Mouse (Mus musculus): Measurements from ENCODE around the gene Foxi3. TPM values are rescaled to one million over a fixed set of nuclear protein-coding genes. Genes with fewer than 3 reads are reported as not detected.

Gene Foxi3
- total RNA-seq, 1 experiment from 2014 or later, result not detected

- ATAC-seq (replicated peaks in 1 of 2; ENCODE audit: insufficient read depth in 1 of 2, low FRiP score in 2 of 2, low TSS enrichment in 1 of 2, low read depth in 1 of 2, poor library complexity in 2 of 2, severe bottlenecking in 2 of 2), result no peak
Measured at GRCm38 (mm10) chr6:70968291-70968690, 12.0 kb downstream of the Foxi3 start.

GRCm38 (mm10) chr6:70973066-70973465, 16.7 kb downstream of the Foxi3 start:
- no peak for ATAC-seq (replicated peaks in 1 of 2; ENCODE audit: insufficient read depth in 1 of 2, low FRiP score in 2 of 2, low TSS enrichment in 1 of 2, low read depth in 1 of 2, poor library complexity in 2 of 2, severe bottlenecking in 2 of 2)

DNA sequence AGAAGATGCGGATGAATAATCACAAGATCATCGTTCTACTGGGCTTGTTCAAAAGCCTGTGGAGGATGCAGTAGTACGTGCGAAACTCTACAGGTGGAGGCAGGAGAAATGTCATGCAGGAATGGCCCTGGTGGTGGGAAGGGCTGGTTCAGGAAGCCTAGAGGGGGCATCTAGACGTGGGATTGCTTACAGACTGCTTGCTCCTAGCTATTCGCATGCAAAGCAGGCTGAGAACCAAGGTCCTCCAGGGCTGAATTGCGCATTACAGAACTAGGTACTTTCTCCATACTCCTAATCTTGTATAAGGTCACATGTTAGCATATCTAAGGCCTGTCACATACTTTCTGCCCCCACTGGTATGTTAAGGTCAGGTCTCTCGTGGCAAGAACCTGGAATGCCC, 24.7 kb downstream of the Foxi3 start:
- no peak for ATAC-seq (replicated peaks in 1 of 2; ENCODE audit: insufficient read depth in 1 of 2, low FRiP score in 2 of 2, low TSS enrichment in 1 of 2, low read depth in 1 of 2, poor library complexity in 2 of 2, severe bottlenecking in 2 of 2)

DNA sequence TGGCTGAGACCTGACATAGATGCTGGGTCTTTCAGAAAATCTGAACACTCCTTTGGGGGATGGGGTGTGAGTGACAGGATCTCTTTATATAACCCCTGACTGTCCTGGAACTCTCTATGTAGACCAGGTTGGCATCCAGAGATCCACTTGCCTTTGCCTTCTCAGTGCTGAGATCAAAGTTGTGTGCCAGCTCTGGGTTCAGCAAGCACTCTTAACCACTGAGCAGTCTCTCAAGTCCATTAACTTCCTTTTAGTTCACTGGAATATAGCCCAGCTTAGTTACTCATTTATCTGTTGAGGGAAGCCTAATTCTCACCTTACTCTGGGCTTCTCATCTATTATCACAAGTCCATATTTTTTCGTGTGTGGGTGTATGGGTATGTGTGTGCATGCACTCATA, 26.1 kb downstream of the Foxi3 start:
- ATAC-seq (replicated peaks in 1 of 2; ENCODE audit: insufficient read depth in 1 of 2, low FRiP score in 2 of 2, low TSS enrichment in 1 of 2, low read depth in 1 of 2, poor library complexity in 2 of 2, severe bottlenecking in 2 of 2), result no peak

- ATAC-seq (replicated peaks in 1 of 2; ENCODE audit: insufficient read depth in 1 of 2, low FRiP score in 2 of 2, low TSS enrichment in 1 of 2, low read depth in 1 of 2, poor library complexity in 2 of 2, severe bottlenecking in 2 of 2), result no peak
Measured at GRCm38 (mm10) chr6:70986683-70987082, 30.4 kb downstream of the Foxi3 start.

GRCm38 (mm10) chr6:70996123-70996723, 39.9 kb downstream of the Foxi3 start:
- no peak for ATAC-seq (replicated peaks in 1 of 2; ENCODE audit: insufficient read depth in 1 of 2, low FRiP score in 2 of 2, low TSS enrichment in 1 of 2, low read depth in 1 of 2, poor library complexity in 2 of 2, severe bottlenecking in 2 of 2)

DNA sequence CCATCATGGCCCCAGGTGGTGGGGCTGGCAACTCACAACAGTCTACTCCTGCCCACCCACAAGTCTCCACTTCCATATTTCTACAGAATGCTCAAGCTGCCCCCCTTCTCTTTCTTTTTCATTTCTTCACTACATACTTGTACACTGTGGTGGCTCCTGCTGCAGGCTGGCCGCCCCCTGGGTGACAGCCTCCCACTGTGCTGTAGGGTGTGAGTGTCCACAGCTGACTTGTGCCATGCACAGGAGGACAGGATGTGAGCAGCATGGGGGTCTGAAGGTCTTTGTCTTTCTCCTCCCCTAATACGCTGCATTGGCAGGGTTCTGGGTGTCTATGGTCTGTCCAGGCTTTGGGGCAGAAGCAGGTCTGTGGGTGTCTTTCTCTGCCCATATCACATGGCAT, 46.3 kb downstream of the Foxi3 start:
- no peak for ATAC-seq (replicated peaks in 1 of 2; ENCODE audit: insufficient read depth in 1 of 2, low FRiP score in 2 of 2, low TSS enrichment in 1 of 2, low read depth in 1 of 2, poor library complexity in 2 of 2, severe bottlenecking in 2 of 2)

DNA sequence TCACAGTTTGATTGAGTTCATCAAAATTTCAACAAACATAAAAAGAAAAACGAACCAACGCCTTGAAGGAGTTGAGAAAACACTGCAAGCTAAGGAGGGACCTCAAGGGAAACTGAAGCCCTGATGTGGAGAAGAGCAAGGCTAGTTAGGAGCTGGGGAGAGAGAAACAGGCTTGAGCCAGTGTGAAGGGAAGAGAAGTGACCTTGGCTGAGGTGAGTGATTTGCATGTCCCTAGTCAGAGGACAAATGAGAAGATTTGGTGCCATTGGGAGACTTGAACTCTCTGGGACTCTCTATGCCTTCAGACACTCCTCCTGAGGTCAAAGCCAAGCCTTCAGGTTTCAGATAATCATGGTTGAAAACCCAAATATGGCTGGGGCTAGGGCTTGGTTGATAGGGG, 47.8 kb downstream of the Foxi3 start:
- ATAC-seq (replicated peaks in 1 of 2; ENCODE audit: insufficient read depth in 1 of 2, low FRiP score in 2 of 2, low TSS enrichment in 1 of 2, low read depth in 1 of 2, poor library complexity in 2 of 2, severe bottlenecking in 2 of 2), result no peak

Other genes starting within 250 kb of the Foxi3 start
- 95.5 and 161 TPM in 2 replicates for gene Rpia, start 164.3 kb upstream of the Foxi3 start, total RNA-seq (2017)
- 16.6 and 17.0 TPM in 2 replicates for gene Eif2ak3, start 112.0 kb upstream of the Foxi3 start, total RNA-seq (2017)
- gene Tex37, start 37.6 kb upstream of the Foxi3 start, total RNA-seq (2017), result not detected in 2 replicates
- 3.3 and 5.4 TPM in 2 replicates for gene Thnsl2, start 187.9 kb downstream of the Foxi3 start, total RNA-seq (2017)
- not detected in 2 replicates for gene Fabp1, start 243.3 kb downstream of the Foxi3 start, total RNA-seq (2017)

Data from hematopoietic stem cell, adult 5-6 weeks (primary cell).